Mouse (Mus musculus) hindlimb bud, embryonic 11.5 days (tissue): ENCODE results near the gene 2410002F23Rik.
A peak's percentile ranks its signal among the peaks of the same experiment; 100 is the strongest.
"Not testable (repeated sequence)": the region's sequence is repeated elsewhere in the genome, so short reads cannot be mapped to it uniquely, and the experiment has no call there.

ENCODE experiments used
- DNase-seq: peaks from one replicate; pipeline ENCODE4 v3.0.0-alpha.2; 2012; ENCODE audit warnings: low read depth, low spot score; ENCODE audit errors: extremely low spot score

The 2410002F23Rik gene

GRCm38 (mm10) chr7:44261147-44261546, 14.6 kb downstream of the 2410002F23Rik start, which contains the start of gene Gm15517:
TSS of gene Gm15517 (plus strand) at chr7:44261447.
- DNase-seq = no peak

GRCm38 (mm10) chr7:44262791-44263643, 16.5 kb downstream of the 2410002F23Rik start:
- peak; percentile 97 for DNase-seq

GRCm38 (mm10) chr7:44268117-44268516, 21.6 kb downstream of the 2410002F23Rik start:
- no peak for DNase-seq

GRCm38 (mm10) chr7:44269397-44269796, 22.9 kb downstream of the 2410002F23Rik start:
- DNase-seq = no peak

- DNase-seq = no peak
Measured at GRCm38 (mm10) chr7:44271309-44271708, 24.8 kb downstream of the 2410002F23Rik start.

GRCm38 (mm10) chr7:44272546-44272945, 26.0 kb downstream of the 2410002F23Rik start:
- DNase-seq = no peak

- DNase-seq = no peak
Measured at GRCm38 (mm10) chr7:44273446-44273845, 26.9 kb downstream of the 2410002F23Rik start.

GRCm38 (mm10) chr7:44274096-44274495, 27.6 kb downstream of the 2410002F23Rik start:
- no peak for DNase-seq

- DNase-seq = no peak
Measured at GRCm38 (mm10) chr7:44275546-44275945, 29.0 kb downstream of the 2410002F23Rik start.

GRCm38 (mm10) chr7:44276461-44277249, 30.1 kb downstream of the 2410002F23Rik start:
- DNase-seq = no peak

- DNase-seq = no peak
Measured at GRCm38 (mm10) chr7:44277250-44277622, 30.7 kb downstream of the 2410002F23Rik start.

GRCm38 (mm10) chr7:44280959-44281358, 34.4 kb downstream of the 2410002F23Rik start:
- DNase-seq = no peak

- DNase-seq = no peak
Measured at GRCm38 (mm10) chr7:44281586-44281985, 35.1 kb downstream of the 2410002F23Rik start.

GRCm38 (mm10) chr7:44287760-44288159, 41.2 kb downstream of the 2410002F23Rik start:
- no peak for DNase-seq

- no peak for DNase-seq
Measured at GRCm38 (mm10) chr7:44290986-44291385, 44.5 kb downstream of the 2410002F23Rik start.

- DNase-seq = no peak
Measured at GRCm38 (mm10) chr7:44291418-44291817, 44.9 kb downstream of the 2410002F23Rik start.

GRCm38 (mm10) chr7:44297501-44297900, 51.0 kb downstream of the 2410002F23Rik start:
- not testable (repeated sequence) for DNase-seq
